In genomic region chr7:83431094-83431493, GRCm38 (mm10) we compare ENCODE assay signal across 10 mouse cellular contexts.
DNase-seq lines count a peak whose midpoint lies in the region; ATAC-seq lines count a peak whose summit lies in the region.
"Had no signal": no experiment of that assay in that cellular context is flagged by ENCODE, and none has a peak within 500 bp of the region (broad histone marks: within the 10 kb centered on the region; RNA-seq: fewer than 3 reads in every experiment).

No protein-coding gene starts in this region.

- H3K9me3 ChIP-seq in embryonic facial prominence, embryonic 14.5 days (ENCODE audit: control insufficient read depth, low read length), result no peaks in the 10 kb centered on the region
- H3K9me3 ChIP-seq in embryonic facial prominence, embryonic 10.5 days, result no peaks in the 10 kb centered on the region
- no peaks in the 10 kb centered on the region for H3K9me3 ChIP-seq in lung, embryonic 15.5 days

- no peak for ATAC-seq in embryonic facial prominence, embryonic 14.5 days (ENCODE audit: low read depth)
- ATAC-seq in lung, embryonic 15.5 days (ENCODE audit: borderline replicate concordance, extremely low read depth, low FRiP score, low TSS enrichment), result peak; percentile 82

- H3K27me3 ChIP-seq in embryonic facial prominence, embryonic 14.5 days (replicated peaks; ENCODE audit: control insufficient read depth, insufficient read depth, low read length), result no peaks in the 10 kb centered on the region
- H3K27me3 ChIP-seq in embryonic facial prominence, embryonic 10.5 days (replicated peaks; ENCODE audit: low read depth, poor library complexity, severe bottlenecking), result no peaks in the 10 kb centered on the region
- no peaks in the 10 kb centered on the region for H3K27me3 ChIP-seq in lung, embryonic 15.5 days

- H3K36me3 ChIP-seq in embryonic facial prominence, embryonic 14.5 days (ENCODE audit: control insufficient read depth, insufficient read depth, low read length), result no peaks in the 10 kb centered on the region
- H3K36me3 ChIP-seq in embryonic facial prominence, embryonic 10.5 days (replicated peaks), result no peaks in the 10 kb centered on the region
- H3K36me3 ChIP-seq in lung, embryonic 15.5 days, result no peaks in the 10 kb centered on the region

- H3K9ac ChIP-seq in embryonic facial prominence, embryonic 14.5 days (ENCODE audit: low read depth, low read length), result no peak overlapping the region
- H3K9ac ChIP-seq in lung, embryonic 15.5 days, result no peak overlapping the region

- peak; percentile 74 for DNase-seq in embryonic facial prominence, embryonic 14.5 days (ENCODE audit: low spot score)
- DNase-seq in embryonic facial prominence, embryonic 10.5 days (ENCODE audit: low spot score), result no peak
- DNase-seq in adipocyte (ENCODE audit: low spot score), result peak; percentile 14
- DNase-seq in heart, postnatal 4 days, result peak; percentile 41
- no peak for DNase-seq in thymus, postnatal 25 days
- no peak for DNase-seq in B cell, adult 2 months
- DNase-seq in right cerebral cortex, adult 18-20 months, result no peak
- DNase-seq: cerebellum, postnatal 36 days; liver had no signal

- 56% methylated on average over 2 of the region's 2 CpGs for WGBS in embryonic facial prominence, embryonic 14.5 days
- 73% methylated on average over 2 of the region's 2 CpGs for WGBS in embryonic facial prominence, embryonic 10.5 days
- WGBS in lung, embryonic 15.5 days, result 23% methylated on average over 2 of the region's 2 CpGs

- no peak overlapping the region for H3K4me2 ChIP-seq in embryonic facial prominence, embryonic 14.5 days (ENCODE audit: low read depth, low read length)
- H3K4me2 ChIP-seq in lung, embryonic 15.5 days, result no peak overlapping the region

- H3K4me3 ChIP-seq in embryonic facial prominence, embryonic 14.5 days (ENCODE audit: low read depth, low read length), result no peak overlapping the region
- H3K4me3 ChIP-seq in embryonic facial prominence, embryonic 10.5 days, result no peak overlapping the region
- H3K4me3 ChIP-seq in lung, embryonic 15.5 days, result no peak overlapping the region

- H3K27ac ChIP-seq in embryonic facial prominence, embryonic 14.5 days (replicated peaks; ENCODE audit: low read depth, low read length), result no peak overlapping the region; the same call in 1 of the 2 replicates
- H3K27ac ChIP-seq in embryonic facial prominence, embryonic 10.5 days (replicated peaks), result no peak overlapping the region
- peak overlapping the region; percentile 39; the same call in 1 of the 2 replicates for H3K27ac ChIP-seq in lung, embryonic 15.5 days

- peaks cover 5% of the 10 kb centered on the region; the same call in 1 of the 2 replicates for H3K4me1 ChIP-seq in embryonic facial prominence, embryonic 14.5 days (ENCODE audit: control insufficient read depth, insufficient read depth, low read length)
- H3K4me1 ChIP-seq in embryonic facial prominence, embryonic 10.5 days, result peaks cover 11% of the 10 kb centered on the region; the same call in 1 of the 2 replicates
- peaks cover 11% of the 10 kb centered on the region; the same call in 1 of the 2 replicates for H3K4me1 ChIP-seq in lung, embryonic 15.5 days

Comparison
In these comparisons a context has a peak if more than half of its experiments do, and no peak if none do; other contexts are left out.
1. DNase-seq: peak in embryonic facial prominence, embryonic 14.5 days (single experiment), adipocyte (single experiment) and heart, postnatal 4 days (single experiment); none in embryonic facial prominence, embryonic 10.5 days (single experiment), thymus, postnatal 25 days (single experiment), B cell, adult 2 months (0 of 2) and right cerebral cortex, adult 18-20 months (single experiment).